Mouse (Mus musculus): ENCODE results near the gene Fdps. TPM values are rescaled to one million over a fixed set of nuclear protein-coding genes. Genes with fewer than 3 reads are reported as not detected.

Fdps gene
- polyA plus RNA-seq, 1 experiment from 2014 or later, result 247 TPM

- no peak for ATAC-seq (ENCODE audit: insufficient number of reproducible peaks, insufficient read depth, low FRiP score, low TSS enrichment, low read depth)
- H3K9me3 ChIP-seq, result no peaks in the 10 kb centered on the region
- WGBS, result under 1% methylated on average over 19 of the region's 19 CpGs
- H3K36me3 ChIP-seq, result peaks cover 33% of the 10 kb centered on the region
- no peaks in the 10 kb centered on the region for H3K27me3 ChIP-seq
- peak overlapping the region; percentile 92 for H3K4me2 ChIP-seq
- H3K4me1 ChIP-seq (replicated peaks), result peaks cover 22% of the 10 kb centered on the region
- H3K4me3 ChIP-seq (replicated peaks), result peak overlapping the region; percentile 76
- peak overlapping the region; percentile 73 for H3K9ac ChIP-seq (replicated peaks)
- peak overlapping the region; percentile 80 for H3K27ac ChIP-seq
Observed at GRCm38 (mm10) chr3:89101459-89101811, 324 bp downstream of the Fdps start.

GRCm38 (mm10) chr3:89100811-89101210, 948 bp downstream of the Fdps start, which contains the start of gene Gm43738:
Gene Gm43738, minus strand, starts transcription at chr3:89101099.
- Histone ChIP-seq H3K27me3 (no peaks in the 10 kb centered on the region), H3K36me3 (peaks cover 40% of the 10 kb centered on the region), H3K4me3 (replicated peaks) (peak within 1 kb of the TSS; percentile 76), H3K9ac (replicated peaks) (peak within 1 kb of the TSS; percentile 73), H3K4me2 (peak within 1 kb of the TSS; percentile 92), H3K4me1 (replicated peaks) (peaks cover 22% of the 10 kb centered on the region), H3K9me3 (no peaks in the 10 kb centered on the region), H3K27ac (peak within 1 kb of the TSS; percentile 80)
- 47% methylated on average over 7 of the region's 7 CpGs for WGBS
- no peak for ATAC-seq (ENCODE audit: insufficient number of reproducible peaks, insufficient read depth, low FRiP score, low TSS enrichment, low read depth)

GRCm38 (mm10) chr3:89094021-89094420, 7.7 kb downstream of the Fdps start:
- Histone ChIP-seq H3K4me1 (replicated peaks) (peaks cover 26% of the 10 kb centered on the region), H3K9ac (replicated peaks) (no peak overlapping the region), H3K36me3 (peaks cover 51% of the 10 kb centered on the region), H3K4me2 (0 out of 2 replicates have a peak overlapping the region, but pooled peaks have one; percentile 100), H3K9me3 (no peaks in the 10 kb centered on the region), H3K27me3 (peaks cover 29% of the 10 kb centered on the region), H3K27ac (no peak overlapping the region), H3K4me3 (replicated peaks) (no peak overlapping the region)
- WGBS, result 85% methylated on average over 10 of the region's 10 CpGs
- ATAC-seq (ENCODE audit: insufficient number of reproducible peaks, insufficient read depth, low FRiP score, low TSS enrichment, low read depth), result no peak

- peaks cover 44% of the 10 kb centered on the region for H3K36me3 ChIP-seq
- H3K9ac ChIP-seq (replicated peaks), result peak within 1 kb of the TSS; percentile 44
- ATAC-seq (ENCODE audit: insufficient number of reproducible peaks, insufficient read depth, low FRiP score, low TSS enrichment, low read depth), result peak; percentile 49
- peaks cover 33% of the 10 kb centered on the region for H3K4me1 ChIP-seq (replicated peaks)
- peak within 1 kb of the TSS; percentile 100 for H3K4me2 ChIP-seq
- under 1% methylated on average over 18 of the region's 18 CpGs for WGBS
- H3K27me3 ChIP-seq, result peaks cover 37% of the 10 kb centered on the region
- H3K27ac ChIP-seq, result no peak within 1 kb of the TSS
- peak within 1 kb of the TSS; percentile 65 for H3K4me3 ChIP-seq (replicated peaks)
- H3K9me3 ChIP-seq, result no peaks in the 10 kb centered on the region
Observed at GRCm38 (mm10) chr3:89093175-89093574, 8.6 kb downstream of the Fdps start, which contains the start of gene Rusc1. Gene Rusc1, minus strand, starts transcription at chr3:89093311.

GRCm38 (mm10) chr3:89092509-89093090, 9.2 kb downstream of the Fdps start:
- Histone ChIP-seq H3K9ac (replicated peaks) (peak overlapping the region; percentile 44), H3K9me3 (no peaks in the 10 kb centered on the region), H3K4me3 (replicated peaks) (peak overlapping the region; percentile 65), H3K36me3 (peaks cover 42% of the 10 kb centered on the region), H3K27me3 (peaks cover 43% of the 10 kb centered on the region), H3K4me2 (peak overlapping the region; percentile 100), H3K4me1 (replicated peaks) (peaks cover 38% of the 10 kb centered on the region), H3K27ac (no peak overlapping the region)
- ATAC-seq (ENCODE audit: insufficient number of reproducible peaks, insufficient read depth, low FRiP score, low TSS enrichment, low read depth), result no peak
- WGBS, result 20% methylated on average over 11 of the region's 11 CpGs

GRCm38 (mm10) chr3:89091811-89092508, 9.8 kb downstream of the Fdps start:
- H3K4me1 ChIP-seq (replicated peaks), result peaks cover 43% of the 10 kb centered on the region
- H3K27me3 ChIP-seq, result peaks cover 43% of the 10 kb centered on the region
- H3K36me3 ChIP-seq, result peaks cover 35% of the 10 kb centered on the region
- 8% methylated on average over 20 of the region's 20 CpGs for WGBS
- no peak for ATAC-seq (ENCODE audit: insufficient number of reproducible peaks, insufficient read depth, low FRiP score, low TSS enrichment, low read depth)
- H3K9ac ChIP-seq (replicated peaks), result peak overlapping the region; percentile 42; the same call in 1 of the 2 replicates
- peak overlapping the region; percentile 65 for H3K4me3 ChIP-seq (replicated peaks)
- H3K27ac ChIP-seq, result no peak overlapping the region
- peak overlapping the region; percentile 100 for H3K4me2 ChIP-seq
- H3K9me3 ChIP-seq, result no peaks in the 10 kb centered on the region

GRCm38 (mm10) chr3:89090694-89091655, 10.8 kb downstream of the Fdps start:
- Histone ChIP-seq H3K36me3 (peaks cover 32% of the 10 kb centered on the region), H3K27ac (peak overlapping the region; percentile 80), H3K4me3 (replicated peaks) (peak overlapping the region; percentile 65), H3K9me3 (no peaks in the 10 kb centered on the region), H3K27me3 (peaks cover 43% of the 10 kb centered on the region), H3K9ac (replicated peaks) (peak overlapping the region; percentile 76), H3K4me2 (peak overlapping the region; percentile 100), H3K4me1 (replicated peaks) (peaks cover 46% of the 10 kb centered on the region)
- under 1% methylated on average over 71 of the region's 74 CpGs for WGBS
- peak; percentile 58 for ATAC-seq (ENCODE audit: insufficient number of reproducible peaks, insufficient read depth, low FRiP score, low TSS enrichment, low read depth)

GRCm38 (mm10) chr3:89089882-89090591, 11.7 kb downstream of the Fdps start:
- Histone ChIP-seq H3K27ac (peak overlapping the region; percentile 80), H3K4me2 (peak overlapping the region; percentile 100), H3K36me3 (peaks cover 22% of the 10 kb centered on the region), H3K4me1 (replicated peaks) (peaks cover 46% of the 10 kb centered on the region), H3K9ac (replicated peaks) (peak overlapping the region; percentile 76), H3K9me3 (no peaks in the 10 kb centered on the region), H3K27me3 (peaks cover 43% of the 10 kb centered on the region), H3K4me3 (replicated peaks) (peak overlapping the region; percentile 65)
- WGBS, result under 1% methylated on average over 39 of the region's 40 CpGs
- peak; percentile 65 for ATAC-seq (ENCODE audit: insufficient number of reproducible peaks, insufficient read depth, low FRiP score, low TSS enrichment, low read depth)

GRCm38 (mm10) chr3:89088974-89089373, 12.8 kb downstream of the Fdps start:
- H3K36me3 ChIP-seq, result peaks cover 16% of the 10 kb centered on the region
- H3K4me2 ChIP-seq, result peak overlapping the region; percentile 100
- H3K9ac ChIP-seq (replicated peaks), result no peak overlapping the region; the same call in 1 of the 2 replicates
- no peak overlapping the region for H3K27ac ChIP-seq
- peaks cover 42% of the 10 kb centered on the region for H3K27me3 ChIP-seq
- ATAC-seq (ENCODE audit: insufficient number of reproducible peaks, insufficient read depth, low FRiP score, low TSS enrichment, low read depth), result no peak
- 54% methylated on average over 14 of the region's 14 CpGs for WGBS
- H3K4me3 ChIP-seq (replicated peaks), result peak overlapping the region; percentile 65
- H3K4me1 ChIP-seq (replicated peaks), result peaks cover 46% of the 10 kb centered on the region
- no peaks in the 10 kb centered on the region for H3K9me3 ChIP-seq

GRCm38 (mm10) chr3:89087338-89088110, 14.2 kb downstream of the Fdps start:
- ATAC-seq (ENCODE audit: insufficient number of reproducible peaks, insufficient read depth, low FRiP score, low TSS enrichment, low read depth), result no peak
- H3K27ac ChIP-seq, result peak overlapping the region; percentile 72
- H3K4me2 ChIP-seq, result peak overlapping the region; percentile 100
- 25% methylated on average over 21 of the region's 21 CpGs for WGBS
- peaks cover 31% of the 10 kb centered on the region for H3K27me3 ChIP-seq
- H3K4me3 ChIP-seq (replicated peaks), result peak overlapping the region; percentile 5
- H3K9ac ChIP-seq (replicated peaks), result peak overlapping the region; percentile 34; the same call in 1 of the 2 replicates
- no peaks in the 10 kb centered on the region for H3K9me3 ChIP-seq
- peaks cover 37% of the 10 kb centered on the region for H3K4me1 ChIP-seq (replicated peaks)
- H3K36me3 ChIP-seq, result peaks cover 18% of the 10 kb centered on the region

All from limb, embryonic 12.5 days (tissue).